Mouse (Mus musculus): ENCODE results near the gene Nkain4. TPM values are rescaled to one million over a fixed set of nuclear protein-coding genes. Genes with fewer than 3 reads are reported as not detected.

The Nkain4 gene
- total and polyA plus RNA-seq, 3 experiments: not detected

GRCm38 (mm10) chr2:180890422-180891074, 64.0 kb downstream of the Nkain4 start (continued):
- TF ChIP-seq CHD2 (IDR thresholded peaks at IDR 0.05; ENCODE audit: low read length) (no peak), TCF12 (IDR thresholded peaks at IDR 0.05; ENCODE audit: low read depth, low read length) (no peak)

GRCm38 (mm10) chr2:180889921-180890280, 64.6 kb downstream of the Nkain4 start:
- Histone ChIP-seq H3K4me2 (ENCODE audit: insufficient read depth, low read depth, poor library complexity, severe bottlenecking) (no peak overlapping the region), H3K27ac (ENCODE audit: insufficient read depth, low read depth) (no peak overlapping the region), H3K9me3 (replicated peaks; ENCODE audit: low read length) (peaks cover 42% of the 10 kb centered on the region), H3K4me3 (replicated peaks in 1 of 3; ENCODE audit: low read depth in 2 of 3, low read length in 2 of 3, poor library complexity in 1 of 3) (no peak overlapping the region), H3K79me2 (replicated peaks; ENCODE audit: control insufficient read depth, extremely low read depth, insufficient read depth, poor library complexity, severe bottlenecking) (no peaks in the 10 kb centered on the region), H3K4me1 (ENCODE audit: control insufficient read depth in 1 of 2, insufficient read depth in 2 of 2) (no peaks in the 10 kb centered on the region), H3K27me3 (replicated peaks) (peaks cover 44% of the 10 kb centered on the region), H3K9ac (ENCODE audit: insufficient read depth, low read depth) (no peak overlapping the region), H3K36me3 (replicated peaks in 1 of 2; ENCODE audit: control insufficient read depth in 1 of 2, insufficient read depth in 1 of 2, low read length in 1 of 2) (no peaks in the 10 kb centered on the region)
- in situ Hi-C loops (cut with MboI; ENCODE audit: low pct_ligation_motif_present, low pct_unique_long_range_greater_than_20kb, low sequenced_read_pairs): no loop called here
- no peak for TF ChIP-seq POLR2AphosphoS2 (IDR thresholded peaks at IDR 0.05; ENCODE audit: low read depth, low read length)
- no peak for TF ChIP-seq NRF1 (IDR thresholded peaks at IDR 0.05; ENCODE audit: low read depth, low read length)
- no peak for TF ChIP-seq SMC3 (IDR thresholded peaks at IDR 0.05; ENCODE audit: low read depth, low read length)
- TF ChIP-seq USF1 (IDR thresholded peaks at IDR 0.05; ENCODE audit: low read depth, low read length): no peak
- no peak for TF ChIP-seq RCOR1 (conservative IDR thresholded peaks at IDR 0.05; ENCODE audit: low read depth, low read length)
- TF ChIP-seq ELF1 (IDR thresholded peaks at IDR 0.05; ENCODE audit: low read depth, low read length): no peak
- TF ChIP-seq BHLHE40 (IDR thresholded peaks at IDR 0.05; ENCODE audit: low read depth, low read length): no peak
- TF ChIP-seq GABPA (IDR thresholded peaks at IDR 0.05; ENCODE audit: insufficient replicate concordance, low read depth, low read length): no peak
- no peak for TF ChIP-seq HCFC1 (IDR thresholded peaks at IDR 0.05; ENCODE audit: low read depth, low read length)
- no peak for TF ChIP-seq E2F4 (IDR thresholded peaks at IDR 0.05; ENCODE audit: insufficient replicate concordance, low read depth, low read length)
- no peak for TF ChIP-seq USF2 (conservative IDR thresholded peaks at IDR 0.05; ENCODE audit: low read depth, low read length)
- no peak for TF ChIP-seq ZMIZ1 (IDR thresholded peaks at IDR 0.05; ENCODE audit: low read depth, low read length)
- no peak for TF ChIP-seq NELFE (IDR thresholded peaks at IDR 0.05; ENCODE audit: low read depth, low read length)
- TF ChIP-seq MAX (IDR thresholded peaks at IDR 0.05; ENCODE audit: low read length): no peak
- no peak for TF ChIP-seq JUND (conservative IDR thresholded peaks at IDR 0.05; ENCODE audit: low read depth, low read length)
- no peak for TF ChIP-seq TBP (conservative IDR thresholded peaks at IDR 0.05; ENCODE audit: low read depth, low read length)
- no peak for TF ChIP-seq PAX5 (IDR thresholded peaks at IDR 0.05; ENCODE audit: low read length)
- TF ChIP-seq MYC (IDR thresholded peaks at IDR 0.05; ENCODE audit: low read depth, low read length): no peak
- dilution Hi-C loops (cut with MboI; ENCODE audit: extremely low pct_ligation_motif_present, extremely low pct_unique_long_range_greater_than_20kb, low sequenced_read_pairs): no loop called here
- no peak for DNase-seq (ENCODE audit: extremely low read depth)

All from CH12.LX (cell line).